Mouse (Mus musculus) cortical plate, adult 2 months (tissue): ENCODE measurements around the gene Caln1.

ENCODE experiments used
- CTCF ChIP-seq: fragments of 200-500 bp; IDR thresholded peaks from 2 replicates; pipeline ENCODE4 v1.5.1; 2011; ENCODE audit warnings: mild to moderate bottlenecking, control low read depth, low read length; ENCODE audit not compliant: insufficient read depth; ENCODE audit errors: extremely low read depth
- POLR2A ChIP-seq: fragments of 200-500 bp; IDR thresholded peaks from 2 replicates; pipeline ENCODE4 v1.6.1; 2011; ENCODE audit warnings: mild to moderate bottlenecking, low read length, control low read depth; ENCODE audit not compliant: insufficient read depth; ENCODE audit errors: extremely low read depth

DNA sequence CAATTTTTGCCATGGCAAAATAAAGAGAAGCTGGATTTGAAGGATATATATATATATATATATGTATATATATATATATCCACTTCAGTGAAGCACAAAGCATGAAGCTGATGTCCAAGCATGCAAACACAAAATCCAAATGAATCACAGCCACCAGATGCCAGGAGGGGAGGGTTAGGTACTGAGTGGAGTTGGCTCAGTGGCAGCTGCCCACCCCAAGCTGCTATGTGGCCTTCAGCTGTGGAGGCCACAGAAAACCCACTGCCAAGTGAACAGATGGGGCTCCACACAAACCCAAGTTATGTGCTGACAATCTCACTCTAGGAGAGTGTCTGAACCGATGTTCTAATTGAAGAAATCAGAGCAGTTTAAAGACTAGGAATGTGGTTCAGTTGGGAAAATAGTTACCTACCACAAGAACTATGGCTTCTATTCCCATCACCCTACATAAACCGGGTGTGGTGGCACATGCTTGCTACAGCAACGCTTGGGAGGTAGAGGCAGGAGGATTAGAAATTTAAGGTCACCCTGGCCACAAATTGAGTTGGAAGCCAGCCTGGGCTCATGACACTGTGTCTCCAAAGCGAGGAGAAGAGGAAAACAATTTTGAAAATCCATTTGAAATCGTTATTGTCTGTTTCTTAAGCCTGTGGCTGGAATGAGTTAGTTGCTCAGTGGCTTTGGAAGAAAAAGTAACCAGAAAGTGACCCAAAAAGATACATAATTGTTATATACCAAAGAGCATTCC lies 316.8 kb downstream of the Caln1 start:
- TF ChIP-seq POLR2A (no peak), CTCF (no peak)
